Mouse (Mus musculus) midbrain, embryonic 13.5 days (tissue): ENCODE results near the gene Foxn3. TPM values are rescaled to one million over a fixed set of nuclear protein-coding genes. Genes with fewer than 3 reads are reported as not detected.

Source experiments
- ATAC-seq: fragments of 200-750 bp; cut with Nextera tagmentation; 2 replicates; pipeline ENCODE4 v1.8.0; 2017; ENCODE audit warnings: mild to moderate bottlenecking, moderate TSS enrichment, moderate library complexity
- H3K27ac ChIP-seq: fragments of 300-500 bp; sonication (generic); 2 replicates; pipeline ENCODE4 v1.5.1; 2015; ENCODE audit warnings: inconsistent platforms, mild to moderate bottlenecking, moderate library complexity
- H3K27me3 ChIP-seq: fragments of 300-500 bp; sonication (generic); 2 replicates; pipeline ENCODE4 v1.6.1; 2015; ENCODE audit warnings: mild to moderate bottlenecking, inconsistent platforms
- H3K36me3 ChIP-seq: fragments of 300-500 bp; sonication (generic); 2 replicates; pipeline ENCODE4 v1.6.1; 2015; ENCODE audit warnings: mild to moderate bottlenecking, inconsistent platforms
- H3K4me1 ChIP-seq: fragments of 300-500 bp; sonication (generic); replicated peaks from 2 replicates; pipeline ENCODE4 v1.6.1; 2015; ENCODE audit warnings: inconsistent platforms
- H3K4me2 ChIP-seq: fragments of 300-500 bp; sonication (generic); replicated peaks from 2 replicates; pipeline ENCODE4 v1.6.1; 2015; ENCODE audit warnings: moderate library complexity, mild to moderate bottlenecking, inconsistent platforms
- H3K4me3 ChIP-seq: fragments of 300-500 bp; sonication (generic); replicated peaks from 2 replicates; pipeline ENCODE4 v1.5.1; 2015; ENCODE audit warnings: mild to moderate bottlenecking, inconsistent platforms
- H3K9ac ChIP-seq: fragments of 300-500 bp; sonication (generic); replicated peaks from 2 replicates; pipeline ENCODE4 v1.6.1; 2015; ENCODE audit warnings: mild to moderate bottlenecking, inconsistent platforms
- H3K9me3 ChIP-seq: fragments of 300-500 bp; sonication (generic); 2 replicates; pipeline ENCODE4 v1.6.1; 2016; ENCODE audit warnings: mild to moderate bottlenecking, inconsistent platforms
- WGBS: fragments of 180-500 bp; shearing (Covaris S2); methylation state at CpG from one replicate; pipeline ENCODE4 v1.1.7; 2015; 5-methylcytosine and 5-hydroxymethylcytosine counted together
- polyA plus RNA-seq: library from polyadenylated mRNA; unstranded; fragments of >200 nt; fragmentation: Nextera tagmentation; extraction: Ambion mirVana; gene quantifications from 2 replicates; pipeline ENCODE4 v1.2.1, GENCODE M21; 2015

Foxn3 gene
- polyA plus RNA-seq, 1 experiment from 2014 or later: 83.7 TPM

DNA sequence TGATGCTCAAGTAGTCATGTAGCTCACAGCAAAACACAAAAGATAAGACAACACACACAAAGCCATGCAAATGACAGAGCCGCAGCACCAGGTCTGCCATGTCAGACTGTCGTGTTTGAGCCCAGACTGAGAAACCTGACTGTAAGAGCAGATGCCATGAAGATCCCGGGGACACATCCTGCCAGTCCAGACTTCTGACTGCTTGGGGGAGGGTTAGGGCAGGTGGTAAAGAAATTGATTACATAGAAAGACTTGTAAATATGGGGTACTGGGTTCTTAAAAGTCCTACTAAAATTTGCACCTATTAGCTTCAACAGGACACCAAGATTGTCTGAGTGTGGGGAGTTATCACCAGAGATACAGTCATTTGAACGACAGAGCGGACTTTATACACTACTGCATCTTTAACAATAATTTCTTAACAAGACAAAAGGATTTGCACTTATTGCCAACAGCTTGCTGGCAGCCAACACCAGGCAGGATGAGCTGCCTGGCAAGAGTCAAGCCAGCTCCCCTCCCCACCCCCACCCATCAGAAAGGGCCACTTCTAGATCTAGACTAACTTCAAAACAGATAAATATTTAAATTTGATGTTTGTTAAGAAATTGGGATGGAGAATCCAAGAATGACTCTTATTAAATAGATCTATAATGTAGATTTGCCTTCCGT is 256.7 kb downstream of the Foxn3 start:
- Histone ChIP-seq H3K4me2 (no peak overlapping the region), H3K4me3 (no peak overlapping the region), H3K4me1 (peaks cover 89% of the 10 kb centered on the region), H3K36me3 (no peaks in the 10 kb centered on the region; the same call in 1 of the 2 replicates), H3K27ac (peak overlapping the region; percentile 57), H3K9me3 (no peaks in the 10 kb centered on the region), H3K9ac (no peak overlapping the region), H3K27me3 (no peaks in the 10 kb centered on the region)
- no peak for ATAC-seq
- 50% methylated on average over 6 of the region's 6 CpGs for WGBS

DNA sequence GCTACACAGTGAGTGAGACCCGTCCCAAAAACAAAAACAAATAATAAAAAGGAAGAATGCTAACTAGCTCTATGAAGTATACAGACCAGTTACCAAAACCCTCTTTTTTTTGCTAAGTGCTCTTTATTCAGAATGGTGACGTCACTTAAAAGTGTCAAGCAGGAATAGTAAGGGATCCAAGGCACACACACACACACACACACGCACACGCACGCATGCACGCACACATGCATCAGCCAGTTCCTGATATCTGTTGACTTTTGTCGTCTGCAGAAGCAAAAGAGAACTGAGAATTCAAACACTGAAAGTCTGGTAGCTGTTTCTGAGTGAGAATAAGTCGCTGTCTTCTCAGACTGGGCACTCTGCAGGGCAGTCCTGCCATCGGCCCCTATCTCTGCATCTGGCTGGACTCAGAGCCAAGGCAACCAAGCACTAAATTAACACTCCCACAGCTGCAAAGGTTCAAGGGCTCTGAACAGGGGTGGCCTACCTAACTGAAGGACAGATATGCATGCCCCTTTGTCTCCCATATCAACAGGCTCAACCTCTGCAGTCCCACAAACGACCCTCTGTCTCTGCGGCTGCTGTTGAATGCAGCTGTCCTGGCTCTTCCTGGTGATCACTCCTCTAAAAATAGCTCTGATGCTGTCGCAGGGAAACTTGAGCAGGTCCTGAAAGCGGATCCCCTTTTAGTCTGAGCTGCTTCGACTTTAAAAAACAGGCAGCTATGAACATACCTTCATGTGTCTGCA is 257.4 kb downstream of the Foxn3 start:
- H3K9ac ChIP-seq: no peak overlapping the region

DNA sequence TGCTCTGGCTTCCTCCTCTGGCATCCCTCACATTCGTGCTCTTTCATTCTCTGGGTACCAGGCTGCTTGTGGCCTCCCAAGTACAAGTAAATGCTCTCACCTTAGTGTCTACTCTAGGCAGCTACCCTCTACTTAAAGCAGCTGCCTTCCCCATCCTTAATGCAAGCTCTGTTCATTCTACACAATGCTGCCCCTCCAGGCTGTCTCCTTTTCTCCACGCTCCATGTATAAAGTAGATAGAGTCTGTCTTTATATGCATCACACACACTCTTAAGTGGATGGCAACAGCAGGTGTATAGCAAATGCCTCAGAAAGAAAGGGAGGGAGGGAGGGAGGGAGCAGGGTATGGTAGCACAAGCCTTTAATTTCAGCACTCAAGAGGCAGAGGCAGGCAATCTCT is 258.1 kb downstream of the Foxn3 start:
- Histone ChIP-seq H3K36me3 (no peaks in the 10 kb centered on the region; the same call in 1 of the 2 replicates), H3K4me1 (peaks cover 84% of the 10 kb centered on the region), H3K4me2 (no peak overlapping the region), H3K4me3 (no peak overlapping the region), H3K27ac (0 out of 2 replicates have a peak overlapping the region, but pooled peaks have one; percentile 1), H3K9me3 (no peaks in the 10 kb centered on the region), H3K27me3 (no peaks in the 10 kb centered on the region), H3K9ac (no peak overlapping the region)
- 55% methylated on average over 2 of the region's 2 CpGs for WGBS
- peak; percentile 18; the same call in 1 of the 2 replicates for ATAC-seq

More for the DNA sequence above, 257.4 kb downstream of the Foxn3 start:
- no peaks in the 10 kb centered on the region for H3K9me3 ChIP-seq
- H3K4me1 ChIP-seq: peaks cover 84% of the 10 kb centered on the region
- 53% methylated on average over 14 of the region's 14 CpGs for WGBS
- no peak overlapping the region for H3K4me3 ChIP-seq
- H3K27me3 ChIP-seq: no peaks in the 10 kb centered on the region
- ATAC-seq: no peak
- no peak overlapping the region for H3K4me2 ChIP-seq
- H3K36me3 ChIP-seq: no peaks in the 10 kb centered on the region; the same call in 1 of the 2 replicates
- peak overlapping the region; percentile 57 for H3K27ac ChIP-seq

DNA sequence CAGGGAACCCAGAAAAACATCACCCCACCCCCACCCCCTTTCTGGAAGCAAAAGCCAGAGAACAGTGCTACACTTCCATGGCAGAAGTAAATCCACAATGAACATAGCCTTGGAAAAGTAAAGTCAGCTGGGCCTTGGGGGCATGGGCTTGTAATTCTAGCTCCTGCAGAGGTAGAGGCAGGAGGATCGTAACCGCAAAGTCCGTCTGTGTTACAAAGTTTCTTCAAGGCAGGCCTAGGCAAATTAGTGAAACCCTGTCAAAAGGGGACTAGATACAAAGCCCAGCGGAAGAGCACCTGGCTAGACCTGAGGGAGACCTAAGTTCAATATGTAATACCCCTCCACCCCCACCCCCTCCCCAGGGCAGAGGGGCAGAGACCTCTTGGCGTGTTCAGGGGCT is 259.3 kb downstream of the Foxn3 start:
- peak overlapping the region; percentile 32; the same call in 1 of the 2 replicates for H3K27ac ChIP-seq
- H3K4me1 ChIP-seq: peaks cover 84% of the 10 kb centered on the region
- WGBS: 81% methylated on average over 5 of the region's 5 CpGs
- H3K4me3 ChIP-seq: no peak overlapping the region
- no peak overlapping the region for H3K4me2 ChIP-seq
- no peak for ATAC-seq
- no peaks in the 10 kb centered on the region; the same call in 1 of the 2 replicates for H3K36me3 ChIP-seq
- H3K27me3 ChIP-seq: no peaks in the 10 kb centered on the region
- no peaks in the 10 kb centered on the region for H3K9me3 ChIP-seq
- 0 out of 2 replicates have a peak overlapping the region, but pooled peaks have one; percentile 7 for H3K9ac ChIP-seq

DNA sequence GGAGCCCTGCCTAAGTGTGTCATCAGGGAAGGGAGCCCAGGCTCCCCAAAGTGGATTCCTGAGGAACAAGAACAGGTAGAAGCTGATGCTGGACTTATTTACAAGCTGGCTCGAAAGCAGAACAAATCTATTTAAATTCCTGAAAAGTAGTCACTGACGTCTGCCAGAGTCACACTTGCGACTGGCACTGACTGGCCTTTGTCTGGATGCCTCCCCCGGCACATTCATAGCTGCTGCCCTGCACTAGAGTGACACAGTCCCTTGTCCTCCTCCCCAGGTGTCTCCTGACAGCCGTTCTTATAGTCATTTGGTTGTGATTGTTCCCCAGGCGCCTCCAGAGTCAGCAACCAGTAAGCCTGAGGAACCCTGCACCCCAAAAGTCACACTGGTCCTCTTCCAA is 259.8 kb downstream of the Foxn3 start:
- no peak overlapping the region for H3K4me3 ChIP-seq
- H3K4me2 ChIP-seq: no peak overlapping the region
- no peaks in the 10 kb centered on the region for H3K9me3 ChIP-seq
- WGBS: 16% methylated on average over 6 of the region's 6 CpGs
- no peaks in the 10 kb centered on the region for H3K27me3 ChIP-seq
- H3K36me3 ChIP-seq: no peaks in the 10 kb centered on the region; the same call in 1 of the 2 replicates
- 0 out of 2 replicates have a peak overlapping the region, but pooled peaks have one; percentile 7 for H3K9ac ChIP-seq
- peaks cover 84% of the 10 kb centered on the region for H3K4me1 ChIP-seq
- no peak for ATAC-seq
- H3K27ac ChIP-seq: peak overlapping the region; percentile 32; the same call in 1 of the 2 replicates

DNA sequence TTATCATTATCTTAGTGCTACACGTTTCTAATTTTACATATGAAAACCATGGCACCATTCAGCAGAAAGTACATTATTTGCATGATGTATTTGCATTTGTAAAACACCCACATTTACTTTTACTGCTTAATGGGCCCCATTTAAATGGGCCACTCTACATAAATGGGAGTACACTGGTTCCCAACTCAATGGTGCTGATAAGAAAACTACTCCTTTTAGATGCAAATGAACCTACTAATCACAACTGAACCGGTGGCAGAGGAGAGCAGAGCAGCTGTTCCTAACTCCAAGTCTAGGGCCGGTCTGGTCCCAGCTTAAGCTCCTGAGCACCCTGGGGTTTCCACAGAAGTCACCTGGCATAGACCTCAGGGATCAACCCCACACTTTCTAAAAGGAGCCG is 263.5 kb downstream of the Foxn3 start:
- H3K9me3 ChIP-seq: no peaks in the 10 kb centered on the region
- no peak overlapping the region for H3K4me2 ChIP-seq
- peaks cover 69% of the 10 kb centered on the region for H3K4me1 ChIP-seq
- H3K27ac ChIP-seq: 0 out of 2 replicates have a peak overlapping the region, but pooled peaks have one; percentile 0
- WGBS: 8% methylated on average over 4 of the region's 4 CpGs
- no peaks in the 10 kb centered on the region for H3K27me3 ChIP-seq
- no peak overlapping the region for H3K9ac ChIP-seq
- no peak overlapping the region for H3K4me3 ChIP-seq
- no peaks in the 10 kb centered on the region; the same call in 1 of the 2 replicates for H3K36me3 ChIP-seq
- ATAC-seq: 0 out of 2 replicates have a peak, but pooled peaks have one; percentile 8

DNA sequence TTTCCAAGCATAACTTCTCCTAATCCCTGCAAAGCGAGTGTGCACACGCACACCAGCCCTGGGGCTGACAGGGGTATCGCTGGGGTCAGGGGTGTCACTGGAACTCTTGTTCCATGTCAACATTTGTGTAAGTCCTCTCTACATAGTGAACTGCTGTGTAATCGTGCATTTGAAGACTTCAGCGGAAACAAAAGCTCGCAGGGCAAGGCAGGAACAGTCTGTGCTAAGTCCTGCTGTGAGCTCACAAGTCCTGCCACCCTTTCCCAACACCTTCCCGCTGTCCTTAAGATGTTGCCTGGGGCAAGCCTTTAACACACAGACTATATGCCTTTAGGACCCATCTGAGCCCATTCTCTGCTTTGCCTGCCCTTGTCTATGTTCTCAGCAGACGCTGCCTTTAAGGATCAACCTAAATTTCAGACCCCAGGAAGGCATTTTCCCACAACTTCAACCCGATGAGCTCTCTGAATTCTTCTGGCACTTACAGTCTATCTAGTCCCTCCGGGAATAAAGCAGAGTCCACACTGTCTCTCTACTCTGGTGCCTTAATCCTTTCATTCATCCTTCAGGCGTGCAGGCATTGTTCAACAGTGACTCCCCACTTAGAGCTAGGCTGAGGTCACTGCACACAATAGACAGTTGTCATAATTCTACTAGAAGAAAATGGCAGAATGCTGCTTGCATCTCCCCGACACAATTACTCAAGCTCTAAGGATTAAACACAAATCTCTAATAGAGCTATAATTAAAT is 264.4 kb downstream of the Foxn3 start:
- no peaks in the 10 kb centered on the region; the same call in 1 of the 2 replicates for H3K36me3 ChIP-seq
- H3K9me3 ChIP-seq: no peaks in the 10 kb centered on the region
- peak; percentile 53; the same call in 1 of the 2 replicates for ATAC-seq
- H3K27ac ChIP-seq: peak overlapping the region; percentile 72
- peaks cover 69% of the 10 kb centered on the region for H3K4me1 ChIP-seq
- H3K4me3 ChIP-seq: no peak overlapping the region
- no peaks in the 10 kb centered on the region for H3K27me3 ChIP-seq
- H3K9ac ChIP-seq: no peak overlapping the region; the same call in 1 of the 2 replicates
- H3K4me2 ChIP-seq: peak overlapping the region; percentile 1; the same call in 1 of the 2 replicates
- 12% methylated on average over 12 of the region's 12 CpGs for WGBS

DNA sequence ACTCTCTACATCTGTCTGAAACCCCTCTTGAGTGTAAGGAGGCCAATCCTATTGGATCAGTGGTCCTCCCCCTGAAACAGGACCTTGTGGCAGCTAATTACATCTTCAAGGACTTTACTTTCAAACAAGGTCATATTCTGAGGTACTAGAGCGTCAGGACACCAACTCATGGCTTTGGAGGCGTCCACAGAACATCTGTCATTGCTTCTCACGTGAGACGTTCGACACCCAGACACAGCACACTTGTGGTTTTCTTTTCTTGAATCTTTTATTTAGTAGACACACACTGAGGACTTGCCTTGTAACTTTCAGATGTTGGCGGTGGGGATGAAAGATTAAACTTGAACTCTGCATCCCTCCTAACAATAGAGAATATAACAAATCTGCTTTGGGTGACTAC is 265.1 kb downstream of the Foxn3 start:
- H3K9ac ChIP-seq: no peak overlapping the region
- no peak overlapping the region for H3K4me3 ChIP-seq
- 64% methylated on average over 6 of the region's 6 CpGs for WGBS

DNA sequence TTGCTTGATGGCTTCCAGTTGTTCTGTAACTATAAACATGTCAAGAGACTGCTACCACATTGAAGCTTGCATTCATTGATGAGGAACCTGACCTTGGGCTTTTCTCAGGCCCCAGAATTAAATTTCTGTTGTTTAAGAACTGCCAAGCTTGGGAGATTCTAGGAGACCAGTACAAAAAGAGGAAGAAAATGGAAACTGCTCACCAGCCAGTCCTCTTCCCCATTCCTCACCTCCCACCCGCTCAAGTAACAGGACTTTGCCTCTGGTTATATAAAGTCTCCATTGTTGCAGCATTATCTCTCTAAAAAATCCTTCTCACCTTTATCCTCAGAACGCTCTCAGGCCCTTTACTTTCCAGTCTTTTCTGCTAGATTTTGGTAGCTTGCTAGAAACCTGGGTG is 265.6 kb downstream of the Foxn3 start:
- no peak for ATAC-seq
- peaks cover 70% of the 10 kb centered on the region for H3K4me1 ChIP-seq

More for the DNA sequence above, 265.1 kb downstream of the Foxn3 start:
- no peak for ATAC-seq
- H3K36me3 ChIP-seq: no peaks in the 10 kb centered on the region; the same call in 1 of the 2 replicates
- no peaks in the 10 kb centered on the region for H3K9me3 ChIP-seq
- H3K27ac ChIP-seq: no peak overlapping the region
- peaks cover 69% of the 10 kb centered on the region for H3K4me1 ChIP-seq
- no peak overlapping the region for H3K4me2 ChIP-seq
- H3K27me3 ChIP-seq: no peaks in the 10 kb centered on the region

DNA sequence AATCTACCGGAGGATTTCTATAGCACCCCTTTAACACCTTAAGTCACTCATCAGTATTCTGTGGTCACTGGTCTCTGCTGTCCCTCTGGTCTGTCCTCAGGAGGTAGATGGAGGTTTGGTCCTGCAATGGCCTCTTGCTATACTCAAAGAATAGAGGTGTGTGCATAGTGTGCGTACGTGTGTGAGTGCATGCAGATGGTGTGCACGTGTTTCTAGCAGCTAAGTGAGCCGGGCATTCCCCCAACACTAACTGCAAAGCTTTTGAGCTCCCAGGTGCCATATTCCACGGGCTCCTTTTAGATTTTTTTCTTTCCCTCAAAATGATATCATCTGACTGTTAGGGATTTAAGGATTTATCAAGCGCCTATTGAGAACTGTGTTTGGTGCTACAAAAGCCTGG is 269.9 kb downstream of the Foxn3 start:
- Histone ChIP-seq H3K9me3 (no peaks in the 10 kb centered on the region), H3K4me2 (no peak overlapping the region), H3K27ac (no peak overlapping the region), H3K9ac (no peak overlapping the region), H3K36me3 (peaks cover 8% of the 10 kb centered on the region), H3K4me1 (peaks cover 58% of the 10 kb centered on the region), H3K27me3 (no peaks in the 10 kb centered on the region), H3K4me3 (no peak overlapping the region)
- 71% methylated on average over 7 of the region's 7 CpGs for WGBS
- no peak for ATAC-seq

More for the DNA sequence above, 265.6 kb downstream of the Foxn3 start:
- H3K36me3 ChIP-seq: no peaks in the 10 kb centered on the region; the same call in 1 of the 2 replicates
- H3K27me3 ChIP-seq: no peaks in the 10 kb centered on the region
- no peak overlapping the region for H3K27ac ChIP-seq
- H3K9ac ChIP-seq: no peak overlapping the region
- no peaks in the 10 kb centered on the region for H3K9me3 ChIP-seq
- no peak overlapping the region for H3K4me2 ChIP-seq
- H3K4me3 ChIP-seq: no peak overlapping the region
- 80% methylated on average over 2 of the region's 2 CpGs for WGBS

DNA sequence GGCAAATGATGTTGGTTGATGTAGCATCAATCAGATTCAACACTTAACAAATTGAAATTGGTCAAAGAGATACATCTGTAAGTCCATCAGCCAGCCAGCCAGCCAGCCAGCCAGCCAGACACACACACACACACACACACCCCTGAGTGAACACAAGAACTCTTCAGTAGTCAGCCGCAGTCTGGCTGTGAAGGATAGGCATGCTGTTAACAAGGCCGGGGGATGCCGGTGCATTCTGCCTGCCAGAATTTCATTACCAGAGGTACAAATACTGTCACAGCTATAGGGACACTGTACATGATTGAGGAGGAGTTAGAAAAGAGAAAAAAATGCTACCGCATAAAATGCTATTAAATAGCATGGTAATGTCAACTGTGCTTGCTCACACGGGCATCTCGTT is 271.2 kb downstream of the Foxn3 start:
- Histone ChIP-seq H3K9me3 (no peaks in the 10 kb centered on the region), H3K4me1 (peaks cover 61% of the 10 kb centered on the region), H3K27me3 (no peaks in the 10 kb centered on the region), H3K4me2 (no peak overlapping the region), H3K9ac (no peak overlapping the region), H3K27ac (no peak overlapping the region), H3K4me3 (no peak overlapping the region), H3K36me3 (peaks cover 8% of the 10 kb centered on the region)
- 57% methylated on average over 6 of the region's 6 CpGs for WGBS
- ATAC-seq: no peak
